Mouse (Mus musculus) forebrain, postnatal 0 days (tissue): ENCODE measurements around the gene Tead1. TPM values are rescaled to one million over a fixed set of nuclear protein-coding genes. Genes with fewer than 3 reads are reported as not detected.
A peak's percentile ranks its signal among the peaks of the same experiment; 100 is the strongest.

Experiments
- ATAC-seq: fragments of 200-750 bp; cut with Nextera tagmentation; 2 replicates; pipeline ENCODE4 v1.8.0; 2017; ENCODE audit warnings: mild to moderate bottlenecking, moderate library complexity
- DNase-seq: peaks from one replicate; pipeline ENCODE4 v3.0.0-alpha.2; 2015
- H3K27ac ChIP-seq: fragments of 300-500 bp; sonication (generic); 2 replicates; pipeline ENCODE4 v1.5.1; 2014; ENCODE audit warnings: low read depth, mild to moderate bottlenecking, antibody characterized with exemption, low read length, moderate library complexity, mixed read lengths
- H3K27me3 ChIP-seq: fragments of 300-500 bp; sonication (generic); 2 replicates; pipeline ENCODE4 v1.6.1; 2014; ENCODE audit warnings: mild to moderate bottlenecking, low read length, mixed read lengths; ENCODE audit not compliant: insufficient read depth
- H3K36me3 ChIP-seq: fragments of 300-500 bp; sonication (generic); 2 replicates; pipeline ENCODE4 v1.6.1; 2014; ENCODE audit warnings: mild to moderate bottlenecking, moderate library complexity; ENCODE audit not compliant: insufficient read depth
- H3K4me1 ChIP-seq: fragments of 300-500 bp; sonication (generic); 2 replicates; pipeline ENCODE4 v1.6.1; 2014; ENCODE audit warnings: antibody characterized with exemption; ENCODE audit not compliant: insufficient read depth
- H3K4me2 ChIP-seq: fragments of 300-500 bp; sonication (generic); 2 replicates; pipeline ENCODE4 v1.6.1; 2014; ENCODE audit warnings: low read depth, mild to moderate bottlenecking, moderate library complexity
- H3K4me3 ChIP-seq: fragments of 300-500 bp; sonication (generic); 2 replicates; pipeline ENCODE4 v1.5.1; 2014; ENCODE audit warnings: low read depth, low read length, mixed read lengths
- H3K9ac ChIP-seq: fragments of 300-500 bp; sonication (generic); 2 replicates; pipeline ENCODE4 v1.6.1; 2014; ENCODE audit warnings: mild to moderate bottlenecking
- H3K9me3 ChIP-seq: fragments of 300-500 bp; sonication (generic); 2 replicates; pipeline ENCODE4 v1.6.1; 2016; ENCODE audit warnings: low read length
- CTCF ChIP-seq: sonication (generic); IDR thresholded peaks from 2 replicates; pipeline ENCODE4 v1.5.1; 2016; ENCODE audit warnings: antibody characterized with exemption, control low read depth, low read depth
- WGBS: fragments of 180-500 bp; shearing (Covaris S2); extraction: QIAGEN DNeasy Blood & Tissue Kit; methylation state at CpG from one replicate; pipeline ENCODE4 v1.1.7; 2014; 5-methylcytosine and 5-hydroxymethylcytosine counted together
- polyA plus RNA-seq: library from polyadenylated mRNA; unstranded; fragments of >200 nt; fragmentation: Nextera tagmentation; extraction: Ambion mirVana; gene quantifications from 2 replicates; pipeline ENCODE4 v1.2.1, GENCODE M21; 2015
- total RNA-seq: library from RNA; depleted of rRNA; stranded (reverse); fragments of >200 nt; gene quantifications from 2 replicates; pipeline ENCODE4 v1.2.3, GENCODE M21; 2014

Gene Tead1
- total and polyA plus RNA-seq, 2 experiments from 2014 or later = 7.8 to 20.1 TPM

DNA sequence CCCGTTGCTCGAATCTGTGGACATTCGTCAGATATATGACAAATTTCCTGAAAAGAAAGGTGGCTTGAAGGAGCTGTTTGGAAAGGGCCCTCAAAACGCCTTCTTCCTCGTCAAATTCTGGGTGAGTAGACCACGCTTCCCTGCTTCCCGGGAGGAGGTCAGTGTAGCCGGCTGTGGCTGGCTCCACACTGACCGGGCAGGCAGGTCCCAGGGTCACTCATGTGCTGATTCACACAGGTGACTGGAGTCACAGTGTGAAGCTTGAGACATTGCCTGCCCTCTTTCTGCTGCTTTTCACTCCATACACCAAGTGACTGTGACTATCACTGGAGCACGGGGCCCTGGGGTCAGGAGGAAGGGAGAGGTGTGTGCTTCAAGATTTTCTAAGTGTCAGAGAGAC lies 197.0 kb downstream of the Tead1 start:
- Histone ChIP-seq H3K4me1 (no peaks in the 10 kb centered on the region), H3K9ac (no peak overlapping the region), H3K9me3 (no peaks in the 10 kb centered on the region), H3K27me3 (no peaks in the 10 kb centered on the region), H3K4me3 (no peak overlapping the region), H3K27ac (no peak overlapping the region), H3K4me2 (no peak overlapping the region), H3K36me3 (peaks cover 8% of the 10 kb centered on the region; the same call in 1 of the 2 replicates)
- no peak for DNase-seq
- TF ChIP-seq CTCF = no peak
- WGBS = 90% methylated on average over 10 of the region's 10 CpGs
- no peak for ATAC-seq

- peak overlapping the region; percentile 68 for H3K27ac ChIP-seq
- no peaks in the 10 kb centered on the region for H3K9me3 ChIP-seq
- ATAC-seq = peak; percentile 97
- DNase-seq = peak; percentile 79
- peaks cover 15% of the 10 kb centered on the region for H3K4me1 ChIP-seq
- H3K27me3 ChIP-seq = no peaks in the 10 kb centered on the region
- WGBS = 14% methylated on average over 8 of the region's 8 CpGs
- no peak overlapping the region for H3K4me2 ChIP-seq
- no peak overlapping the region for H3K4me3 ChIP-seq
- no peak overlapping the region for H3K9ac ChIP-seq
- no peak for TF ChIP-seq CTCF
- H3K36me3 ChIP-seq = no peaks in the 10 kb centered on the region
Measured at GRCm38 (mm10) chr7:112883791-112884274, 204.7 kb downstream of the Tead1 start.

DNA sequence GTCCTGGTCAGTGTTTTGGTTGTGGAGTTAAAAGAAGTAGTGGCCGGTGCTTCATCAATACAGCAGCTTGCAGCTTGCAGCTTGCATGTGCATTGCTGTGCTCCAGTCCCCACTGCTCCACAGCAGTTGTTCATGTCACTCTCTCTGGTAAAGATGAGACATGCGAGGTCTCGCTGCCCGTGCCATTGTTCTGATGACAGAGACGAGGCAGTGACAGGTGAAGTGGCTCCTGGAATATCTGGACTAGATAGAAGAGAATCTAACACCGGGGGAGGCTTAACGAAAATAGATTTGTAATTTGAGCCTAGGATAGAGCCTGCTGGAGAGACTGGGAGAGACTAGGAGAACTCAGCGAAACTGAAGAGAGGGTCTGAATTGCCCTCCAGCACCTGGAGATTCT lies 206.4 kb downstream of the Tead1 start:
- no peak for DNase-seq
- H3K4me2 ChIP-seq = no peak overlapping the region
- H3K4me1 ChIP-seq = peaks cover 15% of the 10 kb centered on the region
- TF ChIP-seq CTCF = no peak
- 67% methylated on average over 8 of the region's 8 CpGs for WGBS
- ATAC-seq = no peak
- no peak overlapping the region for H3K27ac ChIP-seq
- no peaks in the 10 kb centered on the region for H3K36me3 ChIP-seq
- H3K4me3 ChIP-seq = no peak overlapping the region
- H3K9me3 ChIP-seq = no peaks in the 10 kb centered on the region
- no peaks in the 10 kb centered on the region for H3K27me3 ChIP-seq
- no peak overlapping the region for H3K9ac ChIP-seq

DNA sequence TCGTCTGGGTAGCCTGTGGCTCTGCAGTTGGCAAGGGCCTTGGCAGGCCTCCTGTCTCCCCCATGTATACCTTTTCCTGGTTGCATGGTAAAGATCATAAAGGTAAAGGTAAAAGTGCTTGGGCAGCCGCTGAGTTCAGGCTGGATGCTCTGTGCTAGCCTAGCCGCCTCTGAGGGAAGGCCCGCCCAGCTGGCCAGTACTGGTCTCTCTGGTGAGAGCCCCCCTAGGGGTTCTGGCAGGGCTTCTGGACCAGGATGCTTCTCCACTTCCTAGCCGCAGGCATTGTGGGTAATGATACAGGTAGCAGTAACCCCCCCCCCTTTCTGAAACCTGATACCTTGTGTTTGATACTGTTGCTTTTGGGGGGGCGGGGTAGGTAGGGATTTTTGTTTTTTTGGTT lies 212.8 kb downstream of the Tead1 start:
- no peak for DNase-seq
- H3K36me3 ChIP-seq = 0 out of 2 replicates have a peak, but pooled peaks cover 6% of the 10 kb centered on the region
- no peaks in the 10 kb centered on the region for H3K9me3 ChIP-seq
- no peak overlapping the region for H3K9ac ChIP-seq
- no peaks in the 10 kb centered on the region for H3K27me3 ChIP-seq
- no peak overlapping the region for H3K27ac ChIP-seq
- no peak overlapping the region for H3K4me3 ChIP-seq
- no peak for TF ChIP-seq CTCF
- H3K4me2 ChIP-seq = no peak overlapping the region
- no peak for ATAC-seq
- H3K4me1 ChIP-seq = no peaks in the 10 kb centered on the region
- WGBS = 92% methylated on average over 6 of the region's 6 CpGs

- H3K4me1 ChIP-seq = no peaks in the 10 kb centered on the region
- WGBS = 66% methylated on average over 5 of the region's 5 CpGs
- H3K27me3 ChIP-seq = no peaks in the 10 kb centered on the region
- no peak overlapping the region for H3K4me2 ChIP-seq
- H3K9ac ChIP-seq = no peak overlapping the region
- H3K27ac ChIP-seq = no peak overlapping the region
- H3K9me3 ChIP-seq = no peaks in the 10 kb centered on the region
- DNase-seq (no peak), ATAC-seq (no peak)
- H3K36me3 ChIP-seq = peaks cover 6% of the 10 kb centered on the region; the same call in 1 of the 2 replicates
- TF ChIP-seq CTCF = no peak
- no peak overlapping the region for H3K4me3 ChIP-seq
Measured at GRCm38 (mm10) chr7:112892595-112892994, 213.5 kb downstream of the Tead1 start.

DNA sequence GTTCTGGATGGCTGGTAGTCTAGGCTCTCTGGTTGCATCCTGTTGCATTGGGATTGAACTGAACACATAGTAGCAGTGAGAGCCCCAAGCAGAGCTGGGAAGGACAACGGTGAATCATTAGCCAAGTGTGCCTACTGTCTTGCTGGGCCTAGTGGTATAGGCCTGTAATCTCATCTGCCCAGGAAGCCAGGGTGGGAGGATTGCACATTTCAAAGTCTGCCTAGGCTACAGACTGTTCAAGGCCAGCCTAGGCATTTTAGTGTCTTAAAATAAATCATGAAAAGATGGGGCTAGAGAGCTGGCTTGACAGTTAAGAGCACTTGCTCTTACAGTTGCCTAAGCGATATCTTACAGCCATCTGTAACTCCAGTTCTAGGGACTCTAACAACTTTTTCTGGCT lies 217.2 kb downstream of the Tead1 start:
- ATAC-seq (no peak), DNase-seq (no peak)
- H3K4me2 ChIP-seq = no peak overlapping the region
- no peak overlapping the region for H3K27ac ChIP-seq
- no peaks in the 10 kb centered on the region for H3K9me3 ChIP-seq
- 91% methylated on average over 2 of the region's 2 CpGs for WGBS
- H3K27me3 ChIP-seq = no peaks in the 10 kb centered on the region
- H3K36me3 ChIP-seq = peaks cover 6% of the 10 kb centered on the region; the same call in 1 of the 2 replicates
- H3K4me1 ChIP-seq = no peaks in the 10 kb centered on the region
- no peak overlapping the region for H3K9ac ChIP-seq
- no peak for TF ChIP-seq CTCF
- no peak overlapping the region for H3K4me3 ChIP-seq

GRCm38 (mm10) chr7:112901710-112902109 lies 222.6 kb downstream of the Tead1 start:
- H3K27me3 ChIP-seq = no peaks in the 10 kb centered on the region
- DNase-seq = no peak
- H3K27ac ChIP-seq = no peak overlapping the region
- no peaks in the 10 kb centered on the region for H3K4me1 ChIP-seq
- H3K4me3 ChIP-seq = no peak overlapping the region
- no peaks in the 10 kb centered on the region; the same call in 1 of the 2 replicates for H3K36me3 ChIP-seq
- H3K9ac ChIP-seq = no peak overlapping the region
- ATAC-seq = no peak
- 92% methylated on average over 7 of the region's 7 CpGs for WGBS
- H3K4me2 ChIP-seq = no peak overlapping the region
- no peak for TF ChIP-seq CTCF
- H3K9me3 ChIP-seq = no peaks in the 10 kb centered on the region
